8 mouse cellular contexts compared by ENCODE assay signal in the genomic region with DNA sequence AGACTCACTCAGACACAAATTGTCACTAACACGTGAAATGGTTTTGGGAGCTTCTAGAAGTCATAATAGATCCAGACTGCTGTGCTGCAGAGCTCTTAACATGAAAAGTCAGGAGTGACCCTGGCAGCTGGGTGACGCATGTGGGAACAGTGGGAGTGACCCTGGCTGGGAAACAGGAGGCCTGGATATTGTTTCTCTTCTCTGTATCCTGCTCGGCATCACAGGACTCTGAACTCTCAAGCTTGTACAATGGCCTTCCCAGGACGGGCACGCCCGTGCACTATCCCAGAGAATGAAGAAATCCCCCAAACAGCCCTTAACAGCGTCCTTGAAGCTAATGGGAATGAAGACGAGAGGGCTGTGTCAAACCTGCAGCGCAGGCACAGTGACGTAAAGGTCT. TPM values are rescaled to one million over a fixed set of nuclear protein-coding genes. Genes with fewer than 3 reads are reported as not detected.
DNase-seq lines count a peak whose midpoint lies in the region; ATAC-seq and TF ChIP-seq lines count a peak whose summit lies in the region.
"Had no signal": no experiment of that assay in that cellular context is flagged by ENCODE, and none has a peak within 500 bp of the region (broad histone marks: within the 10 kb centered on the region; RNA-seq: fewer than 3 reads in every experiment).

No protein-coding gene starts in this region.

- peak overlapping the region; percentile 46 for H3K4me2 ChIP-seq in intestine, postnatal 0 days (replicated peaks; ENCODE audit: low read depth)
- H3K4me2 ChIP-seq: midbrain, embryonic 12.5 days had no signal

- 24% methylated on average over 10 of the region's 10 CpGs for WGBS in intestine, postnatal 0 days

- intact Hi-C loops in gastrocnemius, adult 2 months (cut with DNase I): no loop called here

- H3K27me3 ChIP-seq in intestine, postnatal 0 days (replicated peaks; ENCODE audit: control insufficient read depth, insufficient read depth, low read length): no peaks in the 10 kb centered on the region
- H3K27me3 ChIP-seq: midbrain, embryonic 12.5 days had no signal

- H3K27ac ChIP-seq in gastrocnemius, adult 2 months: peak overlapping the region; percentile 90
- 0 out of 2 replicates have a peak overlapping the region, but pooled peaks have one; percentile 51 for H3K27ac ChIP-seq in intestine, postnatal 0 days (ENCODE audit: low read depth, low read length)
- H3K27ac ChIP-seq: midbrain, embryonic 12.5 days had no signal

- peak; percentile 88 for DNase-seq in adrenal gland, postnatal 14 days
- peak; percentile 79 for DNase-seq in gastrocnemius, adult 2 months
- DNase-seq in lung, postnatal 25 days (ENCODE audit: low spot score): peak; percentile 81
- DNase-seq in cerebellum, adult 11-12 months: no peak
- DNase-seq in frontal cortex, postnatal 25 days (ENCODE audit: low spot score in 2 of 2): no peak
- DNase-seq in frontal cortex, postnatal 14 days (ENCODE audit: low spot score in 2 of 2): no peak

- no peaks in the 10 kb centered on the region for H3K9me3 ChIP-seq in intestine, postnatal 0 days (ENCODE audit: control insufficient read depth)
- H3K9me3 ChIP-seq: midbrain, embryonic 12.5 days had no signal

- peaks cover 6% of the 10 kb centered on the region; the same call in 1 of the 2 replicates for H3K4me1 ChIP-seq in intestine, postnatal 0 days (replicated peaks; ENCODE audit: control insufficient read depth, insufficient read depth, low read length)

- H3K4me3 ChIP-seq in gastrocnemius, adult 2 months: peak overlapping the region; percentile 66
- H3K4me3 ChIP-seq in intestine, postnatal 0 days (ENCODE audit: low read depth, low read length): 0 out of 2 replicates have a peak overlapping the region, but pooled peaks have one; percentile 11
- H3K4me3 ChIP-seq: midbrain, embryonic 12.5 days had no signal

- no peak overlapping the region for H3K9ac ChIP-seq in intestine, postnatal 0 days (ENCODE audit: low read depth, low read length)
- H3K9ac ChIP-seq: midbrain, embryonic 12.5 days had no signal

- no peak for TF ChIP-seq CTCF in gastrocnemius, adult 2 months (IDR thresholded peaks at IDR 0.05)
- TF ChIP-seq CTCF in intestine, postnatal 0 days (IDR thresholded peaks at IDR 0.05; ENCODE audit: low read depth): no peak

- peak; percentile 92 for ATAC-seq in intestine, postnatal 0 days

- peaks cover 4% of the 10 kb centered on the region; the same call in 1 of the 2 replicates for H3K36me3 ChIP-seq in intestine, postnatal 0 days (ENCODE audit: control insufficient read depth, insufficient read depth)
- H3K36me3 ChIP-seq: midbrain, embryonic 12.5 days had no signal

RNA-seq across cellular contexts. Expression of gene Ranbp2, which starts 52.5 kb away (rescaled TPM):
- total RNA-seq in adrenal gland, postnatal 14 days (2021): 71.0 and 72.9 TPM in 2 replicates
- total RNA-seq in gastrocnemius, adult 2 months (2021): 10 to 100 TPM; 48.5 to 48.9 TPM
- 8.0 and 9.0 TPM in 2 replicates for polyA plus RNA-seq in intestine, postnatal 0 days (2015; fragmentation: Nextera tagmentation; extraction: Ambion mirVana)

Comparison
In these comparisons a context has a peak if more than half of its experiments do, and no peak if none do; other contexts are left out.
1. DNase-seq: peak in adrenal gland, postnatal 14 days (single experiment), gastrocnemius, adult 2 months (single experiment) and lung, postnatal 25 days (single experiment); none in cerebellum, adult 11-12 months (single experiment), frontal cortex, postnatal 25 days (0 of 2) and frontal cortex, postnatal 14 days (0 of 2).